Mouse (Mus musculus) cortical plate, adult 2 months (tissue): ENCODE results near the gene Actn4.

ENCODE experiments used
- CTCF ChIP-seq: fragments of 200-500 bp; IDR thresholded peaks from 2 replicates; pipeline ENCODE4 v1.5.1; 2011; ENCODE audit warnings: mild to moderate bottlenecking, control low read depth, low read length; ENCODE audit not compliant: insufficient read depth; ENCODE audit errors: extremely low read depth
- POLR2A ChIP-seq: fragments of 200-500 bp; IDR thresholded peaks from 2 replicates; pipeline ENCODE4 v1.6.1; 2011; ENCODE audit warnings: mild to moderate bottlenecking, low read length, control low read depth; ENCODE audit not compliant: insufficient read depth; ENCODE audit errors: extremely low read depth

DNA sequence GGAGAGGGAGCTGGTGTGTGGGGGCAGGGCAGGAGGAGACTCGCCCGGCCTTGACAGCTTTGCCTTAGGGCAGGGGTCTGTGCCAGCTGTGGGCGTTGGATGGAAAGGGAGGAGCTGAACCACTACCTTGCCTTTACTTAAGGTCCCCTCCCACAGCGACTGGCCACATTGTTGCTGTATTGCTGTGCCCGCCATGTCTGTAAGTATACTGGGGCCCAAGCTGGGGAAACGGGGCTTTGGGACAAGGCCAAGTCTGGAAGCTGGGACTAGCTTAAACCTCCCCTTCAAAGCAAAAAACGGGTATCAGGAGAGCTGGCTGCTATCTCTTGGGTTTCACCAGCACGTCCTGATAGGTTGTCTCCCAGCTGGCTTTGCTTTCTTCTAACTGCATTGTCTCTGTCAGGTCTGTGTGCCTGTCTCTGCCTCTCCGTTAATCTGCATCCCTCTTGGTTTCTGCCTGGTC is 97.8 kb downstream of the Actn4 start:
- TF ChIP-seq POLR2A (no peak), CTCF (no peak)
